Comparison of ENCODE assay signal across 8 mouse cellular contexts in genomic region chr17:46751794-46752556, GRCm38 (mm10). TPM values are rescaled to one million over a fixed set of nuclear protein-coding genes. Genes with fewer than 3 reads are reported as not detected.
DNase-seq lines count a peak whose midpoint lies in the region; ATAC-seq lines count a peak whose summit lies in the region.

Gene Cnpy3 (minus strand): TSS chr17:46752214.

- H3K9me3 ChIP-seq in megakaryocyte, embryonic 14.5 days, result peaks cover 8% of the 10 kb centered on the region

- DNase-seq in ZHBTc4 (ENCODE audit: low read depth, low spot score), result peak; percentile 100
- DNase-seq in gastrocnemius, adult 8-10 months (ENCODE audit: low spot score in 2 of 2), result peak; percentile 91 to 97
- peak; percentile 91 for DNase-seq in hindlimb bud, embryonic 11.5 days (ENCODE audit: extremely low spot score, low read depth, low spot score)
- peak; percentile 88 to 99 for DNase-seq in left cerebral cortex, adult 8-10 months (ENCODE audit: low spot score in 2 of 2)
- DNase-seq in right cerebral cortex, postnatal 10 days (ENCODE audit: low spot score in 2 of 2), result peak; percentile 99 to 100
- DNase-seq in urinary bladder, postnatal 25 days (ENCODE audit: low spot score), result peak; percentile 95

- peaks cover under 1% of the 10 kb centered on the region for H3K27me3 ChIP-seq in megakaryocyte, embryonic 14.5 days (replicated peaks)

- H3K4me3 ChIP-seq in megakaryocyte, embryonic 14.5 days (replicated peaks), result peak within 1 kb of the TSS; percentile 96

- H3K4me1 ChIP-seq in megakaryocyte, embryonic 14.5 days, result peaks cover 36% of the 10 kb centered on the region

- peak; percentile 90 for ATAC-seq in common myeloid progenitor, adult 5-6 weeks (replicated peaks; ENCODE audit: low read depth, poor library complexity, severe bottlenecking)

- H3K36me3 ChIP-seq in megakaryocyte, embryonic 14.5 days (replicated peaks; ENCODE audit: low read length), result peaks cover 18% of the 10 kb centered on the region

RNA-seq across cellular contexts. Expression of gene Cnpy3, which starts in this region (rescaled TPM):
- 76.0 and 76.7 TPM in 2 replicates for total RNA-seq in common myeloid progenitor, adult 5-6 weeks (2017)
- total RNA-seq in gastrocnemius, adult 8-10 months (2022), result 1 to 10 TPM; 4.6 to 9.4 (median 6.4) TPM
- total RNA-seq in left cerebral cortex, adult 8-10 months (2022), result 10 to 100 TPM; 66.8 to 75.9 (median 71.0) TPM
- 133 and 243 TPM in 2 replicates for polyA plus RNA-seq in megakaryocyte, embryonic 14.5 days (2012; ENCODE audit: insufficient read depth, low replicate concordance)

Comparison
In these comparisons a context has a peak if more than half of its experiments do, and no peak if none do; other contexts are left out.
1. Peak in every context shown above with its lines: DNase-seq, ATAC-seq and H3K4me3 ChIP-seq.